Mouse (Mus musculus) lung, embryonic 16.5 days (tissue): ENCODE data around the gene Atg16l1. TPM values are rescaled to one million over a fixed set of nuclear protein-coding genes. Genes with fewer than 3 reads are reported as not detected.

ENCODE experiments used
- ATAC-seq: fragments of 200-750 bp; cut with Nextera tagmentation; 2 replicates; pipeline ENCODE4 v1.8.0; 2017; ENCODE audit warnings: low read depth, mild to moderate bottlenecking, moderate library complexity
- H3K27ac ChIP-seq: fragments of 300-500 bp; sonication (generic); 2 replicates; pipeline ENCODE4 v1.5.1; 2014; ENCODE audit warnings: mild to moderate bottlenecking, control low read depth, low read length
- H3K27me3 ChIP-seq: fragments of 300-500 bp; sonication (generic); 2 replicates; pipeline ENCODE4 v1.6.1; 2014; ENCODE audit warnings: low read depth, low read length, mixed read lengths; ENCODE audit not compliant: control insufficient read depth, insufficient read depth
- H3K36me3 ChIP-seq: fragments of 300-500 bp; sonication (generic); 2 replicates; pipeline ENCODE4 v1.6.1; 2014; ENCODE audit warnings: low read length; ENCODE audit not compliant: control insufficient read depth, insufficient read depth
- H3K4me1 ChIP-seq: fragments of 300-500 bp; sonication (generic); replicated peaks from 2 replicates; pipeline ENCODE4 v1.6.1; 2014; ENCODE audit warnings: low read length, mixed read lengths; ENCODE audit not compliant: control insufficient read depth, insufficient read depth
- H3K4me2 ChIP-seq: fragments of 300-500 bp; sonication (generic); 2 replicates; pipeline ENCODE4 v1.6.1; 2014; ENCODE audit warnings: low read depth, low read length, control low read depth
- H3K4me3 ChIP-seq: fragments of 300-500 bp; sonication (generic); 2 replicates; pipeline ENCODE4 v1.5.1; 2014; ENCODE audit warnings: mild to moderate bottlenecking, low read length, control low read depth
- H3K9ac ChIP-seq: fragments of 300-500 bp; sonication (generic); 2 replicates; pipeline ENCODE4 v1.6.1; 2014; ENCODE audit warnings: low read length, control low read depth
- H3K9me3 ChIP-seq: fragments of 300-500 bp; sonication (generic); 2 replicates; pipeline ENCODE4 v1.6.1; 2016; ENCODE audit warnings: low read length; ENCODE audit not compliant: control insufficient read depth
- WGBS: fragments of 180-500 bp; shearing (Covaris S2); extraction: QIAGEN DNeasy Blood & Tissue Kit; methylation state at CpG from one replicate; pipeline ENCODE4 v1.1.7; 2014; 5-methylcytosine and 5-hydroxymethylcytosine counted together
- polyA plus RNA-seq: library from polyadenylated mRNA; unstranded; fragments of >200 nt; fragmentation: Nextera tagmentation; extraction: Ambion mirVana; gene quantifications from 2 replicates; pipeline ENCODE4 v1.2.1, GENCODE M21; 2015

Atg16l1 gene
- polyA plus RNA-seq, 1 experiment from 2014 or later: 29.4 TPM

DNA sequence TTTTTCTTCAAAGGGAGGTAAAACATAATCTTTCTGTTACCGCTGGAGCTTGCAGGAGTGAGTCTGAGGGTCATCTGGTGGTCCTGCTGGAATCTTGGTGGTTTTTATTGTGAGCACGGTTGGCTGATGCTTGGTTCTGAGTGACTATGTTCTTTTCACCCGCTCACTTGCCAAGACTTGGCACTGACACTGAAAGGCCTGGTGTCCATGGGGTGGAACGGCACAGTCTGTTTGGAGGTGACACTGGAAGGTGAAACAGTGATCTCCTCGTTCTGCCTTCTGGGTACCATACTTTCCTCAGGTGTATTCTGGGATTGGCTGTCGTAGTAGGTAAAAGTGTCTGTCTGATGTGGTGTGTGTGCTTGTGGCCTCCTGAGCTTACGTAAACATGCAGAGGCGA, 34.0 kb downstream of the Atg16l1 start:
- no peak overlapping the region for H3K27ac ChIP-seq
- H3K4me2 ChIP-seq: no peak overlapping the region
- WGBS: 87% methylated on average over 8 of the region's 8 CpGs
- H3K36me3 ChIP-seq: peaks cover 36% of the 10 kb centered on the region
- no peak overlapping the region for H3K9ac ChIP-seq
- no peaks in the 10 kb centered on the region for H3K27me3 ChIP-seq
- peaks cover 3% of the 10 kb centered on the region; the same call in 1 of the 2 replicates for H3K4me1 ChIP-seq
- ATAC-seq: no peak
- H3K4me3 ChIP-seq: no peak overlapping the region
- H3K9me3 ChIP-seq: no peaks in the 10 kb centered on the region

DNA sequence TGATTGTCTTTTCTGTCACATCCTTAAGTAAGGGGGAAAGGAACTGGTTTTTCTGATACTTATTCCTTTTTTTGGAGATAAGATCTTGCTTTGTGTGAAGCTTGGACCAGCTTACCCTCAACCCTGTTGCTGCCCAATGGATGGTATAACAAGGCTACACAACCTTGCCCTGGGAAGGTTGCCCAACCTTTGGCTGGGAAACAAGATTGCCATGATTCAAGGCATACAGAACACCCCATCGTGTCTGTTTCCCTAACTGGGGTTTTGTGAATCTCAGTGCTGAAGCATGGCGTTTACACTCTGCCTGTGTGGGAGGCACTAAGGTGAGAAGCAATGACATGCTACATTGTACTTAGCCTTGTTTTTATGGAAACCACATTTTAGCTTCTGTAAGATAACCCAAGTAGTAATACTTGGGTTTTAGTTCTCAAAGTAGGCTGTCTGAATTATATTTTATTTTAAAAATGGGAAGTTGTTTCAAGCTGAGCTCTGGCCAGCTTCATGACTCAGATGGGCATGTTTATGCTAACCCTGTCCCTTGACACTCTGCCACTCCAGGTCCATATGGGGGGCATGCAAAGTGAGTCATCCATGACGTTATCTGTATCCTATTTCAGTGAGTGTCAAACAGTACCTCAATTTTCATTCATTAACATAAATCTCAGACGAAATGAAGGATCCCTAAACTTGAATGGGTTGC, 36.9 kb downstream of the Atg16l1 start:
- ATAC-seq: no peak
- 80% methylated on average over 4 of the region's 4 CpGs for WGBS

DNA sequence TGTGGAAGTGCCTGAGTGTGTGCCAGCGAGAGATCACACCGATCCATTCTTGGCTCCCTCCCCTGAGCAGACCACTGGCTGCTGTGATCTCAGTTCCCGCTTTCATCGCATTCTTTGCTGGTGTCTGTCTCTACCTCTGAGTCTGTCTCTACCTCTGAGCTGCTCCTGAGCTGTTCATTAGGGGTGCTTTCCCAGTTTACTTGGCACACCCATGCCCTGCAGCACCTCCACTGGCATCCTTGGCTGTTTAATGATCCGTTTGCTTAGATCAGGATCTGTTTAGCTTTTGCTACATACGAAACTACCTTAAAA, 37.4 kb downstream of the Atg16l1 start:
- no peaks in the 10 kb centered on the region for H3K9me3 ChIP-seq
- H3K27ac ChIP-seq: no peak overlapping the region
- ATAC-seq: no peak
- WGBS: 88% methylated on average over 6 of the region's 6 CpGs
- H3K4me2 ChIP-seq: no peak overlapping the region
- peaks cover 21% of the 10 kb centered on the region for H3K36me3 ChIP-seq
- no peak overlapping the region for H3K4me3 ChIP-seq
- no peak overlapping the region for H3K9ac ChIP-seq
- no peaks in the 10 kb centered on the region for H3K4me1 ChIP-seq
- no peaks in the 10 kb centered on the region for H3K27me3 ChIP-seq

More for the DNA sequence above, 36.9 kb downstream of the Atg16l1 start:
- H3K4me3 ChIP-seq: no peak overlapping the region
- peaks cover 24% of the 10 kb centered on the region for H3K36me3 ChIP-seq
- no peaks in the 10 kb centered on the region for H3K9me3 ChIP-seq
- no peaks in the 10 kb centered on the region for H3K4me1 ChIP-seq
- no peaks in the 10 kb centered on the region for H3K27me3 ChIP-seq
- no peak overlapping the region for H3K27ac ChIP-seq
- H3K4me2 ChIP-seq: no peak overlapping the region
- no peak overlapping the region for H3K9ac ChIP-seq

DNA sequence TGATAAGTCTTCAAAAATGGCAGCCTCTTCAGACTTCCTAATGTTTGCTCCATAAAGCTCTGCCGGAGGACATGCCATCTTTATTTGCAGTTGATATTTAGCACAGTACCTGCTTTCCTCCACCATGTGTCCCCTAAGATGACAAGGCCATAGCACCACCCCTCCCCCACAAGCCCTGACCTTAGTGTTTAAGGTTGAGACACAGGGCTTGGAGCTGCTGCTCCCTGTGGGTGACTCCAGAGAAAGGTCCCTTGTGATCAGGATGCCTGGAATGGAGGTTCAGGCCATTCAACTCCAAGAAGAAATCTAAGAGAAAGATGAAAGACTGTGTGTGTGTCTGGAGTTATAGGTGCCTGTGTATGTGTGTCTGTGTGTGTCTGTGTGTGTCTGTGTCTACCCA, 42.0 kb downstream of the Atg16l1 start:
- H3K4me3 ChIP-seq: no peak overlapping the region
- WGBS: 55% methylated on average over 1 of the region's 1 CpGs
- no peaks in the 10 kb centered on the region; the same call in 1 of the 2 replicates for H3K36me3 ChIP-seq
- no peaks in the 10 kb centered on the region for H3K4me1 ChIP-seq
- no peak for ATAC-seq
- H3K9ac ChIP-seq: no peak overlapping the region
- H3K4me2 ChIP-seq: no peak overlapping the region
- no peaks in the 10 kb centered on the region for H3K9me3 ChIP-seq
- no peaks in the 10 kb centered on the region for H3K27me3 ChIP-seq
- H3K27ac ChIP-seq: no peak overlapping the region

DNA sequence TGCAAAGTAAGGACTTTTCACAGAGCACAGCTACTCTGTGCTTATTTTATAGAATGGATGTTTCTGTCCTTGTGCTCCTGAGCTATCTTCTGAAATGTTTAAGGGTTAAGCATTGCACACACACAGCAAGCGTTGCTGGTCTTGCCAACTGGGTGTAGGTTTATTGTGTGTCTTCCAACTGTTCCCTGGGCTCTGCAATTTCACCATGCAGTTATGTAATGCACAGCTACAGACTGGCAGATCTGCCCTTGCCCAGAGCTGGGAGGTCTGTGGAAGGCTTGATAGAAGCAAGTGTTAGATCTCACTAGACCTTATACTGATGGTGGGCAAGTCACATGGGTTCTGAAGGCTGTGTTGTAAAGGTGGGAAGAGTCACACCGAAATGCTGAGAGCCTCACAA, 42.6 kb downstream of the Atg16l1 start:
- Histone ChIP-seq H3K36me3 (no peaks in the 10 kb centered on the region), H3K9me3 (no peaks in the 10 kb centered on the region), H3K27me3 (no peaks in the 10 kb centered on the region), H3K9ac (no peak overlapping the region), H3K4me3 (no peak overlapping the region), H3K4me2 (no peak overlapping the region), H3K4me1 (no peaks in the 10 kb centered on the region), H3K27ac (no peak overlapping the region)
- no peak for ATAC-seq
- WGBS: 78% methylated on average over 2 of the region's 2 CpGs

DNA sequence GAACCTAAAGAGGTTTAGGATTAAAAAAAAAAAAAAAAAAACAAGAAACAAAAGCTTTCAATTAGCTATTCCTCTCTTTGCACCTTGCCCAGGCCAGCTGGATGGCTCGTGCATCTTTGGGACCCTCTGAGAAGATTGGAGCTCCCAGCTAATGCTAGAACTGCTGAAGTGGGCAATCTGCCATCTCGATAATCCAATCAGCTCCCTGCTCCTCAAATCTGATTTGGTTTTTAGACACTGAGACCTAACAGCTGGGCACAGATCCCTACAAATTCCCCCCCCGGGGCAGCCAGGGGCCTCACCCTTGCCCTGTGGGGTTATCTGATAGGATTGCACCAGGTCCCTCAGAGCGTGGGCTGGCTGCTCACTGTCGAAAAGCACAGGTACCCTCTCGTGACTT, 47.9 kb downstream of the Atg16l1 start, which contains the start of gene Sag:
Gene Sag (plus strand): TSS at position 105 of the 400 bp plus-strand sequence.
- WGBS: 57% methylated on average over 6 of the region's 6 CpGs
- no peak within 1 kb of the TSS for H3K9ac ChIP-seq
- H3K9me3 ChIP-seq: no peaks in the 10 kb centered on the region
- H3K4me1 ChIP-seq: no peaks in the 10 kb centered on the region
- H3K36me3 ChIP-seq: no peaks in the 10 kb centered on the region
- no peak for ATAC-seq
- H3K4me3 ChIP-seq: no peak within 1 kb of the TSS
- no peak within 1 kb of the TSS for H3K27ac ChIP-seq
- no peak within 1 kb of the TSS for H3K4me2 ChIP-seq
- no peaks in the 10 kb centered on the region for H3K27me3 ChIP-seq

DNA sequence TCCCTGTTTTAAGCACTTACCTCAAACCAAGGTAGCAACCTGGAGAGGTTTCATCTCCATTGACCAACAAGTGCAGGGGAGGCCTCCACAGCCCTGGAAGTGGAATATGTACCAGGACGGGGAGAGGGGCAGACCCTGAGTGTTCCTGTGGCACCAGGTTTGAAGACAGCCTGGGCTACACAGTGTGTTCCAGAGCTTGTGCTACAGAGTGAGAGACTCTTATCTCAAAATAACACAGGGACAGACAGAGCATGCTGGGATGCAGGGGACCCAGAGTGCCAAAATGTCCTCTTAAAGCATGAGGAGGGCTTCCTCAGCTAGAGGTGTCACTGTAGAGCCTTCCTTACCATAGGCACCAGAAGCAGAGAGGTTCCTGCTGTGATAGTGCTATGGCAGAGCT, 52.1 kb downstream of the Atg16l1 start:
- Histone ChIP-seq H3K4me2 (no peak overlapping the region), H3K4me3 (no peak overlapping the region), H3K4me1 (no peaks in the 10 kb centered on the region), H3K9ac (no peak overlapping the region), H3K36me3 (no peaks in the 10 kb centered on the region), H3K9me3 (peaks cover 2% of the 10 kb centered on the region; the same call in 1 of the 2 replicates), H3K27ac (no peak overlapping the region), H3K27me3 (no peaks in the 10 kb centered on the region)
- no peak for ATAC-seq
- 84% methylated on average over 1 of the region's 1 CpGs for WGBS

DNA sequence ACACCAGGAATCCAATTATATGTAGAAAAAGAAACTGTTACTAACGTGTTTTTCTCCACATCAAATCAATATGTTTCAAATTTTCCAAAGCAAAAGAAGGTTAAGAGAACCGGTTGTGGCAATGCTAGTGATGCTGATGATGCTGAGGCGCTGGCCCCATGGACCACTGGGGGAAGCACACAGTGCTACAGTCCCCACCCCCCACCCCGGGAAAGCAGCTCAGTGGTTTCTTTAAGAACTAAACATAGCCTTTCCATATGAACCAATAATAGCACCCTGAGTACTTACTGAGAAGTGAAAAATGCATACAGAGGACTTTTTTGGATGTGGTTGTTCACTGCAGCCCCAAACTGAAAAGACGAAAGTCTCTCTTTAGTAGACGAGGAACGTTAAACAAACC, 55.7 kb downstream of the Atg16l1 start:
- no peaks in the 10 kb centered on the region for H3K27me3 ChIP-seq
- no peak overlapping the region for H3K4me3 ChIP-seq
- 83% methylated on average over 7 of the region's 7 CpGs for WGBS
- no peak for ATAC-seq
- no peak overlapping the region for H3K4me2 ChIP-seq
- H3K9ac ChIP-seq: no peak overlapping the region
- H3K27ac ChIP-seq: no peak overlapping the region
- no peaks in the 10 kb centered on the region for H3K36me3 ChIP-seq
- no peaks in the 10 kb centered on the region for H3K4me1 ChIP-seq
- peaks cover 2% of the 10 kb centered on the region; the same call in 1 of the 2 replicates for H3K9me3 ChIP-seq

DNA sequence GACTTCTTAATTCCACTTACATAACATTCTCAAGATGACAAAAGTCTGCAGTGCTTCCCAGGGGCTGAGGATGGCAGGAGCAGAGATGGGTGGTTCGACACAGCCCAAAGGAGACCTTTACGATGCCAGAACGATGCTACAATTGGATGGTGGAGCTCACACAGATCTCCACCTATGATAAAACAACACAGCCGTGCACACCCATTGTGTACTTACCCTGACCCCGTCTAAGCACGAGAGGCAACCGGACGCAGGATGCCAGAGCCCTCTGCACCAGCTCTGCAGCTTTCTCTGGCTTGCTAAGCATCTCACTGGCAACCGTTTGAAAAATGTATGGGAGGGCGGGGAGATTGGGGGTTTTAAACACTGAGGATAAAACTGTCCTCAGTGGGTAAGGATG, 56.4 kb downstream of the Atg16l1 start:
- Histone ChIP-seq H3K36me3 (no peaks in the 10 kb centered on the region), H3K27ac (no peak overlapping the region), H3K27me3 (no peaks in the 10 kb centered on the region), H3K4me1 (no peaks in the 10 kb centered on the region), H3K9ac (no peak overlapping the region), H3K9me3 (peaks cover 2% of the 10 kb centered on the region; the same call in 1 of the 2 replicates), H3K4me3 (no peak overlapping the region), H3K4me2 (no peak overlapping the region)
- WGBS: 52% methylated on average over 10 of the region's 10 CpGs
- ATAC-seq: no peak

DNA sequence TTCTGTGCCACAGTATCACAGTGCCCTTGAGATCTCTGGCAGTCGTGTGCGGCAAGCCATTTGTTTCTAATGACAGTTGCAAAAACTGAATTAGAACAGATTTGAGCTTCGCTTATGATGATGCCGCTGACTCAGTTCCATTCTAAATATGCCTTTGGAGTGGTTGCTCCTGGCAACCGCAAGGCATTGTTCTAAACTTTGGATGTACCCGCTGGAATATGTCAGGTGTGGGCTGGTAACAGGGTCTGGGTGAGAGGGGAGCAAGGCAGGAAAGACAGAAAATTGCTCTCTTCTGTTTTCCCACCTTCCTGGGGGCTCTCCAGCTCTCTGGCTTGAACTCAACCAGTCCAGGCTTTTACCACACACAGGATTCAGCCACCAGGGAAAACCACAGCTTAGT, 57.5 kb downstream of the Atg16l1 start:
- Histone ChIP-seq H3K27ac (no peak overlapping the region), H3K27me3 (no peaks in the 10 kb centered on the region), H3K9ac (no peak overlapping the region), H3K9me3 (peaks cover 2% of the 10 kb centered on the region; the same call in 1 of the 2 replicates), H3K36me3 (no peaks in the 10 kb centered on the region), H3K4me2 (no peak overlapping the region), H3K4me3 (no peak overlapping the region), H3K4me1 (no peaks in the 10 kb centered on the region)
- no peak for ATAC-seq
- 77% methylated on average over 6 of the region's 6 CpGs for WGBS
